Mouse (Mus musculus): ENCODE results near the gene Olfr808. TPM values are rescaled to one million over a fixed set of nuclear protein-coding genes. Genes with fewer than 3 reads are reported as not detected.

The Olfr808 gene
- polyA plus RNA-seq (2016; fragmentation: Nextera tagmentation; extraction: Ambion mirVana), result not detected in 2 replicates

DNA sequence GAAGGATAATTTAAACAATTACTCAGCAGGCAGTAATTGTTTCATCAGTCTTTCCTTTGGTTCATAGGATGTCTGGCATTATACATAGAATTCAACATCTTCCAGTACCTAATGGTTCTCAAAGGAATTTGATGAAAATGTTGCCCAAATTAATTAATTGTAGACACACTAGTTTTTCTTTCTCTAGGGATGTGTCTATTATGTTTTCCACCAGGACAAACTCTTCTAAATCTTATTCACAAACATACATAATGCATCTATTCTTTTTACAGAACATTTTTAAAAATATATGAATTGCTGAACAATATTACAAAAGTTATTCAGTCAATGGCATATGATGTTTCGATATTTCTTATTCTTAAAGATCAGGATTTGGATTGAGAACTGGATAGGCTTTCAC, at the start of gene Olfr808:
TSS of gene Olfr808 (plus strand) at position 301 of the 400 bp plus-strand sequence.
- no peak for ATAC-seq (ENCODE audit: insufficient number of reproducible peaks, insufficient read depth, low FRiP score, low TSS enrichment, low read depth)
- no peaks in the 10 kb centered on the region for H3K27me3 ChIP-seq
- H3K9me3 ChIP-seq, result no peaks in the 10 kb centered on the region
- H3K27ac ChIP-seq, result no peak within 1 kb of the TSS
- WGBS, result 81% methylated on average over 1 of the region's 1 CpGs
- H3K4me2 ChIP-seq, result no peak within 1 kb of the TSS
- H3K4me3 ChIP-seq (replicated peaks), result no peak within 1 kb of the TSS
- H3K9ac ChIP-seq (replicated peaks), result no peak within 1 kb of the TSS
- no peaks in the 10 kb centered on the region for H3K36me3 ChIP-seq
- no peaks in the 10 kb centered on the region for H3K4me1 ChIP-seq (replicated peaks)

DNA sequence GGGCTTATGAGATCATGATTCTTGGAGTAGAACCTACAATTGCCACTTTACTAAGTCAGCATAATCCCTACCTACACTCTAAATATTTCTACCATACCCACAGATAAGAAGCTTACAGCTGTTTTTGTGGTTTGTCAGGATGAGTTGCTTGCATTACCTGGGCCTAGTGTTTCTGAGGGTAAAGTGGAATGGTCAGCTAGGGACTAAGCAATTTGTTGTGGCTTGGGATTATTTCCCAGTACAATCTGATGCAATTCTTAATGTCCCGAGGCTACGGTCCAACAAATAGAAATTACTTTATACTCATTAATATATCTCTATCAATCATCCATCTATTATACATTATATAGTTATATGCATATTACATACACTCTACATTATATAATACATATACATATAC, 36.0 kb upstream of the Olfr808 start, which contains the start of gene Olfr805:
TSS of gene Olfr805 (minus strand) at position 101 of the 400 bp plus-strand sequence.
- Histone ChIP-seq H3K9ac (replicated peaks) (no peak within 1 kb of the TSS), H3K27ac (no peak within 1 kb of the TSS), H3K27me3 (no peaks in the 10 kb centered on the region), H3K4me1 (replicated peaks) (no peaks in the 10 kb centered on the region), H3K4me2 (no peak within 1 kb of the TSS), H3K36me3 (no peaks in the 10 kb centered on the region), H3K4me3 (replicated peaks) (no peak within 1 kb of the TSS), H3K9me3 (no peaks in the 10 kb centered on the region)
- 98% methylated on average over 2 of the region's 2 CpGs for WGBS
- ATAC-seq (ENCODE audit: insufficient number of reproducible peaks, insufficient read depth, low FRiP score, low TSS enrichment, low read depth), result no peak

DNA sequence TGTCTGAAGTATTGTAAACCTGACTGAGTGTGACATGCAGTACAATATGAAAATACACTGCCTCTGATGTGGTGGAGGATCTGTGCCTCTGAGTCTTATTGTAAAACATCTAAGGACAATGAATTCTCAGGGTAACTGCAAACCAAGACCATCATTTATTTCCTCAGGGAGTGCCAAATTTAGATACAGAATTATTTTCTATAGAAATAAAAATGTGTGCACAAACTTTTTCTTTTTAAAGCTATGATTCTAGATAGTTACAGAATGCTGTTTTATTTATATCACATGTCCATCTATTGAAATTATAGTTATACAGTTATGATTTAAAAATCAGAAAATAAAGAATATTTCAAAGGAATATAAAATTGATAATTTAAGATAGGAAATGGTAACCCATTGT, 23.5 kb upstream of the Olfr808 start, which contains the start of gene Olfr806:
TSS of gene Olfr806 (minus strand) at position 101 of the 400 bp plus-strand sequence.
- no peaks in the 10 kb centered on the region for H3K9me3 ChIP-seq
- no peak within 1 kb of the TSS for H3K4me2 ChIP-seq
- no peaks in the 10 kb centered on the region for H3K36me3 ChIP-seq
- H3K4me3 ChIP-seq (replicated peaks), result no peak within 1 kb of the TSS
- H3K27me3 ChIP-seq, result no peaks in the 10 kb centered on the region
- no peak for ATAC-seq (ENCODE audit: insufficient number of reproducible peaks, insufficient read depth, low FRiP score, low TSS enrichment, low read depth)
- no peak within 1 kb of the TSS for H3K9ac ChIP-seq (replicated peaks)
- H3K27ac ChIP-seq, result no peak within 1 kb of the TSS
- no peaks in the 10 kb centered on the region for H3K4me1 ChIP-seq (replicated peaks)

DNA sequence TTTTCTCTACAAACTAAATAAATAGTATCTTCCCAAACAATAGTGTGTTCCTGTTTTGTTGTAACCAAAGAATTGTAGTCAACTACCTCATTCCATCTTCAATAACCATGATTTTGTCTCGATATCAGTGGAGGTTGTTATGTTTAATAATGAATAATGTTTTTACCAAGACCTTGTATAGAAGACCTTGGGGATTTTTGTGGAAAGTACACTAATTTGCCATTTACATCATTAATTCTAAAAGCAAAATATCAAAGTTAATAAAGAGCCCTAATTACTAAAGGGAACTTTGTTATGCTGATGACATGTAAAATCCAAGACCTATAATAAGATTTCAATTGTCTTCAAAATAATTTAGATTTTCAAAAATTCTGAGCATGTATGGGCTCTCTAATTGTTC, 7.6 kb upstream of the Olfr808 start, which contains the start of gene Olfr807:
TSS of gene Olfr807 (minus strand) at position 101 of the 400 bp plus-strand sequence.
- no peak for ATAC-seq (ENCODE audit: insufficient number of reproducible peaks, insufficient read depth, low FRiP score, low TSS enrichment, low read depth)
- Histone ChIP-seq H3K9me3 (no peaks in the 10 kb centered on the region), H3K36me3 (no peaks in the 10 kb centered on the region), H3K4me2 (no peak within 1 kb of the TSS), H3K4me1 (replicated peaks) (no peaks in the 10 kb centered on the region), H3K27me3 (no peaks in the 10 kb centered on the region), H3K27ac (no peak within 1 kb of the TSS), H3K4me3 (replicated peaks) (no peak within 1 kb of the TSS), H3K9ac (replicated peaks) (no peak within 1 kb of the TSS)
- 82% methylated on average over 1 of the region's 1 CpGs for WGBS

DNA sequence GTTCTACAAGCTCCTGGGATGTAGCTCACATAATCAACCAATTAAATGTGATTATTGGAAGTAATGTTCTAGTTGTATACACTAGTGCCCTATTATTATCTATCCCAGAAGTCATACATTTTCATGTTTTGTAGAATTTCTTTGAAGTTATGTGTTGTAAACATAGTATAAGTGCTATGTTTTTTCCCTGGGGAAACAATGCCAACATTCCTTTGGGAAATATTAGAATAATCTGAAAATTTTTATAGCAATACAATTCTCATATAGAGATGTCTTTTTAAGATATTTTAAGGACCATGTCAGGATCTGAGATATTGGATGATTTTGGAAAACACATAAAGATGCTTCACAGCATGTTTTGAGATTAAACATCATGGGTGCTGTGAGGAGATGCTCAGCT, 9.1 kb downstream of the Olfr808 start, which contains the start of gene Olfr809:
TSS of gene Olfr809 (plus strand) at position 301 of the 400 bp plus-strand sequence.
- H3K4me2 ChIP-seq, result no peak within 1 kb of the TSS
- H3K36me3 ChIP-seq, result no peaks in the 10 kb centered on the region
- no peaks in the 10 kb centered on the region for H3K27me3 ChIP-seq
- H3K4me3 ChIP-seq (replicated peaks), result no peak within 1 kb of the TSS
- no peaks in the 10 kb centered on the region for H3K9me3 ChIP-seq
- H3K27ac ChIP-seq, result no peak within 1 kb of the TSS
- H3K4me1 ChIP-seq (replicated peaks), result no peaks in the 10 kb centered on the region
- H3K9ac ChIP-seq (replicated peaks), result no peak within 1 kb of the TSS
- no peak for ATAC-seq (ENCODE audit: insufficient number of reproducible peaks, insufficient read depth, low FRiP score, low TSS enrichment, low read depth)

DNA sequence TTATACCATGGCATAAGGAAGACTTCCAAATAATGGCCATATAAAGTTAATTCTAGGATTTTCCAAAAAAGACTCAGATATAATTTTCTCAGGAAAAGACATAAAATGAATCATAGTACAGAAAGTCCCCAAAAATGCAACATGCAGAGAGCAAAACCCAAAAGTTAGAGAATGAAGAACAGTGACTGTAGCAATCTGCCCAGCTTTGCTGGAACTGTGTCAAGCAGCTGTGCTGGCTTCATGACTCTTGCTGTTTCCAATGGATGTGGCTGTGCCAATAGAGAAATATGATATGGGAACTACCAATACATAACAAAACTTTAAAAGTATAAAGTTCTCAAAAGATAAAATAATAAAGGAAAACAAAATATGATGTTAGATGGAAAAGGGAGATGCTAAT, 12.8 kb downstream of the Olfr808 start:
- no peaks in the 10 kb centered on the region for H3K36me3 ChIP-seq
- no peak overlapping the region for H3K27ac ChIP-seq
- H3K4me1 ChIP-seq (replicated peaks), result no peaks in the 10 kb centered on the region
- H3K27me3 ChIP-seq, result no peaks in the 10 kb centered on the region
- no peaks in the 10 kb centered on the region for H3K9me3 ChIP-seq
- H3K9ac ChIP-seq (replicated peaks), result no peak overlapping the region
- ATAC-seq (ENCODE audit: insufficient number of reproducible peaks, insufficient read depth, low FRiP score, low TSS enrichment, low read depth), result no peak
- no peak overlapping the region for H3K4me2 ChIP-seq
- H3K4me3 ChIP-seq (replicated peaks), result no peak overlapping the region

DNA sequence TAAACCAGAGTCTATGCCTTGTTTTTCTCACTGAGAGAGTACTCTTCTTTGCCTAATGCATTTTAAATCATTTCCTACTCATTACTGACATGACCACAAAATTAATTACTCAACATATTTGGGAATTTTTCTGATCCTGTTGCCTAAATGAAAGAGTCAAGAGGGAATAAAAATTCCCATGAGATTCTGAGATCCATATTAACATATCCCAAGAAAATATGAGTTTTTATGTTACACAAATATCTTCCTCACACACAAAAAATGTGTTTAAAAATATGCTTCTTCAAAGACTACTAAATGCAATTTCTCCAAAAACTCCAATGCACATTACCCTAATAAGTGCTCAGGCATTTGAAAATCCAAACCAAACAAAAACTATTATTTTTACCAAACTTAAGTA, 29.5 kb downstream of the Olfr808 start, which contains the start of gene Olfr810:
TSS of gene Olfr810 (minus strand) at position 101 of the 400 bp plus-strand sequence.
- Histone ChIP-seq H3K4me3 (replicated peaks) (no peak within 1 kb of the TSS), H3K9ac (replicated peaks) (no peak within 1 kb of the TSS), H3K4me1 (replicated peaks) (no peaks in the 10 kb centered on the region), H3K27me3 (no peaks in the 10 kb centered on the region), H3K27ac (no peak within 1 kb of the TSS), H3K36me3 (no peaks in the 10 kb centered on the region), H3K4me2 (no peak within 1 kb of the TSS), H3K9me3 (no peaks in the 10 kb centered on the region)
- no peak for ATAC-seq (ENCODE audit: insufficient number of reproducible peaks, insufficient read depth, low FRiP score, low TSS enrichment, low read depth)

DNA sequence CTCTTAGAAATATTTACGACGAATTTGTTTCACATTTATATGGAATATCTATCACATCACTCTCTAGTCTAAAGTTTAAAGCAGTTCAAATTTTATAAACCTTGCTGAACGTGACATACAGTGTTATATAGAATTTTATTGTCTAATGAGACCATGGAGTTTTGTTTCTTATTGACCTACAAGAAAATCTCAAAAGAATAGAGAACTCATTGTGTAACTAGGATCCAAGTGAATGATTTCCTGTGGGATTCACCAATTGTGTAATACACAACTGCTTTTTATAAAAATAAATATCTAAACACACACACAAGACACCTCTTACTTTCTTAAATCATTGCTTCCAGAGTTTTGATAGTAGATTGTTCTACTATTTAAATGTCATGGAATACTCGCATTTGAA, 39.0 kb downstream of the Olfr808 start, which contains the start of gene Olfr811:
TSS of gene Olfr811 (minus strand) at position 101 of the 400 bp plus-strand sequence.
- Histone ChIP-seq H3K36me3 (no peaks in the 10 kb centered on the region), H3K4me3 (replicated peaks) (no peak within 1 kb of the TSS), H3K9me3 (no peaks in the 10 kb centered on the region), H3K4me1 (replicated peaks) (no peaks in the 10 kb centered on the region), H3K4me2 (no peak within 1 kb of the TSS), H3K27me3 (no peaks in the 10 kb centered on the region), H3K27ac (no peak within 1 kb of the TSS), H3K9ac (replicated peaks) (no peak within 1 kb of the TSS)
- WGBS, result 83% methylated on average over 4 of the region's 4 CpGs
- ATAC-seq (ENCODE audit: insufficient number of reproducible peaks, insufficient read depth, low FRiP score, low TSS enrichment, low read depth), result no peak

Small RNA genes within 50 kb of the gene (microRNA-seq; reads per million reads assigned to microRNA genes)
- not detected for gene Gm24485

Other genes with a start within 250 kb of the Olfr808 start
- not detected in 2 replicates for gene Olfr791, start 243.7 kb upstream of the Olfr808 start, polyA plus RNA-seq (2016; fragmentation: Nextera tagmentation; extraction: Ambion mirVana)
- gene Olfr792, start 226.3 kb upstream of the Olfr808 start, polyA plus RNA-seq (2016; fragmentation: Nextera tagmentation; extraction: Ambion mirVana), result not detected in 2 replicates
- not detected in 2 replicates for gene Olfr794, start 197.8 kb upstream of the Olfr808 start, polyA plus RNA-seq (2016; fragmentation: Nextera tagmentation; extraction: Ambion mirVana)
- not detected in 2 replicates for gene Olfr796, start 152.9 kb upstream of the Olfr808 start, polyA plus RNA-seq (2016; fragmentation: Nextera tagmentation; extraction: Ambion mirVana)
- not detected in 2 replicates for gene Olfr798, start 137.5 kb upstream of the Olfr808 start, polyA plus RNA-seq (2016; fragmentation: Nextera tagmentation; extraction: Ambion mirVana)
- gene Olfr799, start 128.0 kb upstream of the Olfr808 start, polyA plus RNA-seq (2016; fragmentation: Nextera tagmentation; extraction: Ambion mirVana), result not detected in 2 replicates
- gene Olfr800, start 107.8 kb upstream of the Olfr808 start, polyA plus RNA-seq (2016; fragmentation: Nextera tagmentation; extraction: Ambion mirVana), result not detected in 2 replicates
- gene Olfr801, start 91.6 kb upstream of the Olfr808 start, polyA plus RNA-seq (2016; fragmentation: Nextera tagmentation; extraction: Ambion mirVana), result not detected in 2 replicates
- not detected in 2 replicates for gene Olfr802, start 77.3 kb upstream of the Olfr808 start, polyA plus RNA-seq (2016; fragmentation: Nextera tagmentation; extraction: Ambion mirVana)
- not detected in 2 replicates for gene Olfr803, start 71.2 kb upstream of the Olfr808 start, polyA plus RNA-seq (2016; fragmentation: Nextera tagmentation; extraction: Ambion mirVana)
- gene Olfr804, start 62.3 kb upstream of the Olfr808 start, polyA plus RNA-seq (2016; fragmentation: Nextera tagmentation; extraction: Ambion mirVana), result not detected in 2 replicates
- gene Olfr805, start 36.1 kb upstream of the Olfr808 start, polyA plus RNA-seq (2016; fragmentation: Nextera tagmentation; extraction: Ambion mirVana), result not detected in 2 replicates
- not detected in 2 replicates for gene Olfr806, start 23.6 kb upstream of the Olfr808 start, polyA plus RNA-seq (2016; fragmentation: Nextera tagmentation; extraction: Ambion mirVana)
- not detected in 2 replicates for gene Olfr807, start 7.7 kb upstream of the Olfr808 start, polyA plus RNA-seq (2016; fragmentation: Nextera tagmentation; extraction: Ambion mirVana)
- gene Olfr809, start 9.2 kb downstream of the Olfr808 start, polyA plus RNA-seq (2016; fragmentation: Nextera tagmentation; extraction: Ambion mirVana), result not detected in 2 replicates
- gene Olfr810, start 29.4 kb downstream of the Olfr808 start, polyA plus RNA-seq (2016; fragmentation: Nextera tagmentation; extraction: Ambion mirVana), result not detected in 2 replicates
- not detected in 2 replicates for gene Olfr811, start 38.9 kb downstream of the Olfr808 start, polyA plus RNA-seq (2016; fragmentation: Nextera tagmentation; extraction: Ambion mirVana)
- gene Olfr812, start 80.6 kb downstream of the Olfr808 start, polyA plus RNA-seq (2016; fragmentation: Nextera tagmentation; extraction: Ambion mirVana), result not detected in 2 replicates
- gene Olfr813, start 89.9 kb downstream of the Olfr808 start, polyA plus RNA-seq (2016; fragmentation: Nextera tagmentation; extraction: Ambion mirVana), result not detected in 2 replicates
- gene Olfr814, start 114.4 kb downstream of the Olfr808 start, polyA plus RNA-seq (2016; fragmentation: Nextera tagmentation; extraction: Ambion mirVana), result not detected in 2 replicates
- not detected in 2 replicates for gene Olfr815, start 140.4 kb downstream of the Olfr808 start, polyA plus RNA-seq (2016; fragmentation: Nextera tagmentation; extraction: Ambion mirVana)
- not detected in 2 replicates for gene Olfr816, start 150.1 kb downstream of the Olfr808 start, polyA plus RNA-seq (2016; fragmentation: Nextera tagmentation; extraction: Ambion mirVana)
- gene Olfr818, start 183.6 kb downstream of the Olfr808 start, polyA plus RNA-seq (2016; fragmentation: Nextera tagmentation; extraction: Ambion mirVana), result not detected in 2 replicates
- gene Olfr819, start 201.8 kb downstream of the Olfr808 start, polyA plus RNA-seq (2016; fragmentation: Nextera tagmentation; extraction: Ambion mirVana), result not detected in 2 replicates
- gene Olfr247, start 210.7 kb downstream of the Olfr808 start, polyA plus RNA-seq (2016; fragmentation: Nextera tagmentation; extraction: Ambion mirVana), result not detected in 2 replicates
- gene Gm10310, start 219.6 kb downstream of the Olfr808 start, polyA plus RNA-seq (2016; fragmentation: Nextera tagmentation; extraction: Ambion mirVana), result not detected in 2 replicates
- gene Olfr820, start 247.1 kb downstream of the Olfr808 start, polyA plus RNA-seq (2016; fragmentation: Nextera tagmentation; extraction: Ambion mirVana), result not detected in 2 replicates